Mouse (Mus musculus) cerebellum, adult (tissue): ENCODE measurements around the gene Hoxa6.

ENCODE experiments used
- ATAC-seq: cut with Nextera tagmentation; 2 replicates; pipeline ENCODE4 v1.9.2; 2017; ENCODE audit warnings: mild to moderate bottlenecking, moderate library complexity, mixed read lengths; ENCODE audit not compliant: insufficient number of reproducible peaks, low FRiP score, low TSS enrichment

Gene Hoxa6

DNA sequence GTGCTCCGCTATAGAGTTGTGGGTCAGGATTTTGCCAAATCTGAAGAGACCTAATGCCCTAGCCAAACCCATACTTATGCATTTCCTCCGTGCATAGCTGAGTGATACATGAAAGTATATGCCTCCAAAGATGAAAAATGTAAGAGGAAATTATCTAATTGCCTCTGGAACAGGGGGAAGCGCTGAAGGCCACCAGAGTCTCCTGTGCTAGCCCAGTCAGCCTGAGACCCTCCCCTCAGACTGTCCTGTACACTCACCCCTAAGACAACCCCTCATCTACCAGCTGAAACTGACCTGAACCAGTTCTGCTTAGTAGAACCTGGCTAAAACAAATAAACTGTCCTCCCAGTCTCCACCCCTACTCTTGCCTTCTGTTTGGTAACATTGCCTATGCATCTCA lies 27.8 kb downstream of the Hoxa6 start:
- no peak for ATAC-seq

- ATAC-seq, result no peak
Measured at GRCm38 (mm10) chr6:52180213-52180710, 28.3 kb downstream of the Hoxa6 start.

DNA sequence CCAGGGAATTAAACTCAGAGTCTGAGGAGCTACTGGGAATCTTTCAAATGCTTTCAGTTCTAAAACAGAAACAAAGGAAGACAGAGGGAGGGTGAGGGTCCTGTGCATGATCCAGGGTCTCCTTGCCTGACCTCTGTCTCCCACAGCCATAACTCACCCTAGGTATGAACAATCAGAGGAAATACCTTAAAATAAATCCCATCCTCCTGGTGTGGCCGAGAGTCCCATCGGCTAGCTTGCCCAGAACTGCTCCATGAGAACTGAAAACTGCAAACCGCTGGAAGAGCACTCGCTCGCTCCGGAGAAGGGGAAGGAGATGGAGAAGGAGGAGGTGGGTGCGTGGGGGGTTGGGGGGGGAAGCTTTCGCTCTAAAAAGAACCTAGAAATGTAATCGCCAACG lies 28.8 kb downstream of the Hoxa6 start:
- no peak for ATAC-seq

DNA sequence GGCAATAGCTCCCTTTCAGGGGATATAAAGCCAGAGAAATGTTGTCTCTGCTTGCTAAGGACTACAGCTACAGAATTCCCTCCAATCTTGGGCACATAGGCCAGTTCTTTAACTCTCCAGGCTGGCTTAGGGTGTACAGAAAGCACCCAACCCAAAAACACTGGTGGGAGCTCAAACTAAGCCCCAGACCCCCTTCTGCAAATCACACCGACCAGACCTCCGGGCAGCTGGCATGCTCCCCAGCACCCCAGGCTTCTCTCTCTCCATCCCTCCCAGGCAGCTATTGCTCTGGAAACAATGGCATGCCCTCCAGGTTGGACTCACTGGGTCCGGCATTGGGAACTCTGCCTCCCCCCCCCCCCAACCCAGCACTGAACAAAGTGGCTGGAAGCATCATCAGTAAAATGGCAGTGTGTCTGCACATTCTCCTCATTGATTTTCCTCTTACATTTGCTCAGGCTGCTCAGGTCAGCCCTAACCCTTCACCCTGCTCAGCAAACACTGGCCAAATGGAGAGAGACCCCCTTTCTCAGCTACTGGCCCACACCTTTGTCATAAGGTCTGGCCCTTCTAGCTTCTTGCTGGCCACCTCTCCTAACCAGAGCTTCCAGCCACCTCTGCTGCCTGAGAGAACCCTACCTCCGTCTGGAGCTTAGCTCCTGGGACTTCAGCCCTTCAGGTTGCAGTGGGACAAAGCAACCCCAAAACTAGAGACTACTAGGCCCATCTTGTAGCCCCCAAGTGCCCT lies 29.4 kb downstream of the Hoxa6 start:
- no peak for ATAC-seq

DNA sequence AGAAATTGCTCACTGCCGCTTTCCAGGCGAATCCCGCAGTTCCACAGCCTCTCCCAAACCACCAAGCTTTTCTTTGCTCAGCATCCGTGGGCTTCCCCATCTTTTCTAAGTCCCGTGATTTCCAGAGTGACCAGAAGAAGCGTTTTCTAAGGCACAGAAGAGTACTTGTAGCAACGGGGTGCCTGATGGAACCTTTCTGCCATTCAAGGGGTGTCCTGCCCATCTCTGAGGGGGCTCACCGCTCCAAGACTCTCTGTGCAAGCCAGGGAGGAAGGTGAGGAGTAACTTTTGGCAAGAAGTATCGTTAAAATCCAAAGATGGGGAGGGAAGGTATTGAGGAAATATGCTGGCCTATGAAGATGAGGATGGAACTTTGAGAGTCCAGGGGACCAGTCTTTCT lies 30.7 kb downstream of the Hoxa6 start:
- ATAC-seq, result no peak

GRCm38 (mm10) chr6:52177061-52177735 lies 31.3 kb downstream of the Hoxa6 start, which contains the start of gene 5730596B20Rik:
TSS of gene 5730596B20Rik (plus strand) at chr6:52177498.
- ATAC-seq, result no peak

DNA sequence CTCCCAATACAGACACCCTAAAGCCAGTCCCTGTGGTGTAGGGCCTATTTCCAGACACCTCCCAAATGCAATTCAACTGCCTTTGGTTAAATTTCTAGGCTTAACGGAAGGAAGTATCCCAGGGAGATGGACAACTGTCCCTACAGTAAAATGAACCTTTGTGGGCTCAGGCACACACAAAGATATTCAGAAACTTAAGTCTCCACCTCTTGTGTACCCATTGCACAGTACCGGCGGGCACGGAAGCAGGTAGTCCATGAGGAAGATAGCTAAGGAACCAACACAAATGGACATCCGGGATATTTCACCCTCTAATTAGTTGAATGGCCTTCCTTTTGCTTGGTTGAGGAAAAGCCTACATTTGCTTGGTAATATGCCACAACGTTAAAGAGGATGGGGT lies 32.1 kb downstream of the Hoxa6 start:
- ATAC-seq, result no peak

DNA sequence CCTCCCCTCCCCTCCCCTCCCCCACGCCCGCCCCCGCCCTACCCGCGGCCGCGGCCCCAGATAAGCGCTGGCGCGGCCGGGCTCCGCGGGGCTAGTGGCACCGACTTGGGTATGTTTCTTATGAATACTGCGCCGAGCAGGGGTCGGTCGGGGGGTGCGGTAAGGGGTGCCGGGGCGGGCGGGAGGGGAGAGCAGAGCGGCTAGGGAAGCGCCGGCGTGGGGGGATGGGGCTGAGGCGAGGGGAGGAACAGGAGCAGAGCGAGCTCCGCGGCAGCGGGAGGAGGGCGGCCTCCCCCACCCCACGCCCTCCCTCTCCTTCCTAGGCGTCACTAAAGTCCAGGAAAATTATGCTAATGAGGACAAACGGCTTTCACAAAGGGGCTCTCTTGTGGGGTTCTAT lies 32.7 kb downstream of the Hoxa6 start:
- ATAC-seq, result no peak

DNA sequence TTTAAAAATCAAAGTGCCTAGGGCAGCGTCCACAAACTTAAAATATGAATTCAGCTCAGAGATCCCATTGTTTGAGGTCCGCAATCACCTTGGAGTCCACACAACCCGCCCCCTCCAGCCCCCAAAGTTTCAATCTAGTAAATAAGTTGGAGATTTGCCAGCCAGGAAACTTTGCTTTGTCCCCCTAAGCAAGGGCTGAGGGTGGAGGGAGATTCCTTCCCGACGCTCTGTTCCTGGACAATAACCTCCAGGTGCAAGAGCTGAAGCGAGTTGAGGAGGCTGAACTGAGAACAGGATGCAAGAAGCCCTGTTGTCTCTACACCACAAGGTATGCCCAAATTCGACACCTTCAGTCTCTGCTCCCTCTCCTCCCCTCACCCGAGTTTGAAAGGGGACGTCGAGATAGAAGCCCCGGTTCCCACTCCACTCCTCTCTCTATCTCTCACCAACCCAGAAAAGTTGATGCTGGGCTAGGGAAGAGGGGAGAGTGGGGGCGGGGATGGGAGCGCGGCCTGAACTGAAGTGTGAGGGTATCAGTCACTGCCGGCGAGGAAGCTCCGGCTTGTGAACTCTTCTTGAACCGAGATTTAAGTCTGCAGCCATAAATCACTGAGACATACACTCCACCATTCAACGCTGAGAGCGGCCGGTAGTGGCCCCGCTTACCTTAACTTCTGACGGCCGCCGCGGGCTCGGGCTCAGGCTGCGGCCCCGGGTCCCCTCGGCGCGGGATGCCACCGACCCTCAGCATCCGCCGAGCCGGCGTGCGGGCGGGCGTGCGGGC lies 33.4 kb downstream of the Hoxa6 start:
- ATAC-seq, result no peak

- ATAC-seq, result no peak
Measured at GRCm38 (mm10) chr6:52173648-52174047, 34.9 kb downstream of the Hoxa6 start.

- ATAC-seq, result no peak
Measured at GRCm38 (mm10) chr6:52172501-52172900, 36.0 kb downstream of the Hoxa6 start.

GRCm38 (mm10) chr6:52171938-52172337 lies 36.6 kb downstream of the Hoxa6 start:
- ATAC-seq, result no peak

- no peak for ATAC-seq
Measured at GRCm38 (mm10) chr6:52171331-52171730, 37.2 kb downstream of the Hoxa6 start.

DNA sequence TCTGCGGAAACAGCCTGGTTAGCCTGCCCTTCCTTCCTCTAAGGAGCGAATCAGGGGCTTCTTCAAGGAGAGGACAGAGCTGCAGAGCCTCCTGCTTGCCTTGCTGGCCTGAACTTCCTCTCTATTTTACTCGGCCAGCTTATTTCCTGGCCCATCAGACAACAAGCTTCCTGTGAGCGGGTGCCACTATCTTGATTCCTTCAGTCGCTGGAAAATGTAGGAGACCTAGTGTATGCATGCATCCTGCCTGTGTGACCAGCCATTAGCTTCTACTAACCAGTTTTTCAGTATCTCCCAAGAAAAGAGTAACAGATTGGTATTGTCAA lies 37.7 kb downstream of the Hoxa6 start:
- ATAC-seq, result no peak

- no peak for ATAC-seq
Measured at GRCm38 (mm10) chr6:52170166-52170897, 38.2 kb downstream of the Hoxa6 start.

- ATAC-seq, result no peak
Measured at GRCm38 (mm10) chr6:52169499-52170165, 38.9 kb downstream of the Hoxa6 start.

GRCm38 (mm10) chr6:52168191-52169055 lies 40.1 kb downstream of the Hoxa6 start:
- ATAC-seq, result no peak

- ATAC-seq, result no peak
Measured at GRCm38 (mm10) chr6:52167736-52168161, 40.8 kb downstream of the Hoxa6 start.

DNA sequence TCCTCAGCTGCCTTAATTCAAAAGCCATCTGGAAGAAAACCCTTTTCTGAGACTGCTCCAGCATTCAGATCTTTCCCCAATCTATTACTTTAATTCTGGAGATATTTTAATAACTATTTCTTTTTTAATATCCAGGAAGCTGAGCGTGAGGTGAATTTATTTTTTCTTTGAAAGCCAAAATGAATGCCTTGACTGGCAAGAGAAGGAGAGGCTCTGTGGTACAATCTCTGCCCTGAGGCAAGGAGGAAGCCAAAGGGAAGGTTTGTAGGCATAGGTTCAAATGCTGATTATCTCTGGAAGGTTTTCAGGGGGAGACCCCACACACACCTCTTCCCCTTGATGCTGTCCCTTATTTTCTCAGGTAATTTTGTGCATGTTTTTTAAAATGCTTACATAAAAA lies 41.3 kb downstream of the Hoxa6 start:
- ATAC-seq, result no peak
